Mouse (Mus musculus): ENCODE measurements around the gene Dnal1. TPM values are rescaled to one million over a fixed set of nuclear protein-coding genes. Genes with fewer than 3 reads are reported as not detected.

Gene Dnal1
- total RNA-seq, 2 experiments from 2014 or later, result 86.7 to 102 TPM

DNA sequence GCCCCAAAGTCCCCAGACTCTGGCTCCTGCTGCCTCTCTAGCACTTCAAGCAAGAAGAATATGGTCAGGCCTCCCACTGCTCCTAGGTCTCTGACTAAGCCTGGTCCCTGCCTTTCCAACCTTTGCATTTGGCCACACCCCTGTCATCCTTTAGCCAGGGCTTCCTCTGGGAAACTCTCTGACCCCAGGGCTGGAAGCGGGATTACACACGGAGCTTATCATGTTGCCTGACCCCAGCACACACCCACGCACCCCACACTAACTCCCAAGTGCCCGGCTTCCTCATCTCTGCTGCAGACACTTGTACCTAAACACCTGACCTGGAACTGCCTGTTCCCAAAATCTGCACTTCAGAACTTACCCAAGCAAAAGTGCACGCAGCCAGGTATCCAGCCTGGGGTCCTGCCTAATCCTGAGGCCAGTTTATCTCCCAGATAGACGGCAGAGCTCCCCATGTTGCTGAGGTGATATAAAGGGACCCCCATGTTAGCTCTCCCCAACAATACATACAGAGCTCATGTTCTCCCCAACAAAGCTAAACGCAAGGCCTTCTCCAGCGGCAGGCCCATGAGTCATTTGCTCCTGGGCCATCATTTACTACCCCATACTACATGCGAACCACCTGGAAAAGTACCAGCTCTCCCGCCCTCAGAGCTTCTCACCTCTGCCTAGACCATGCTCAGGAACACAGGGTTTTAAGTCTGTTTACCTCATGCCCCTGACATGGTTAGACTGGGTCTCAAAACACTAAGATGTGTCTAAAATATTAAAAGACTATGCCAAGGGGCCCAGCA lies 64.7 kb downstream of the Dnal1 start:
- no peak for DNase-seq (ENCODE audit: low spot score in 2 of 2)
- intact Hi-C loops (cut with DNase I), result loop anchor here (5.0 kb wide), 1 partner anchor 38 kb away; the partner anchor contains the start of gene Elmsan1

DNA sequence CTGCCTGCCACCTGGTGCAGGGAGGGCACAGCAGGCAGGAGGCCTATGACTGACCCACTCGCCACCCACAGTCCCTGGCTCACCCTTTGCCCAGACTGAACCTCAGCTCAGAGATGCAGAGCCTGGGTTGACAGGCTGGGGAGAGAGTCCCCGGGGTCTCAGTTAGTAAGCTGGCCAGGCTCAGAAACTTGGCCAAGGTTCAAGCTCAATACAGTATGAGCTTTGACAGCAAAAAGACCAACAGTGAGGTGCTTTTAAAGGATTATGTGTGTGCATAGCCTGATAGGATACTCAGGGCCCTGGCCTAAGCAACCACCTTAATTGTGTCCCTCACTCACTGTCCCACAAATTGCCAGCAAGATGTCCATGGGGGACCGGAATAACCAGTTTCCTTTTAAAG lies 65.9 kb downstream of the Dnal1 start:
- no peak for DNase-seq (ENCODE audit: low spot score in 2 of 2)
- intact Hi-C loops (cut with DNase I), result no loop called here

- no peak for DNase-seq (ENCODE audit: low spot score in 2 of 2)
- intact Hi-C loops (cut with DNase I), result no loop called here
Measured at GRCm38 (mm10) chr12:84180701-84181435, 66.7 kb downstream of the Dnal1 start.

DNA sequence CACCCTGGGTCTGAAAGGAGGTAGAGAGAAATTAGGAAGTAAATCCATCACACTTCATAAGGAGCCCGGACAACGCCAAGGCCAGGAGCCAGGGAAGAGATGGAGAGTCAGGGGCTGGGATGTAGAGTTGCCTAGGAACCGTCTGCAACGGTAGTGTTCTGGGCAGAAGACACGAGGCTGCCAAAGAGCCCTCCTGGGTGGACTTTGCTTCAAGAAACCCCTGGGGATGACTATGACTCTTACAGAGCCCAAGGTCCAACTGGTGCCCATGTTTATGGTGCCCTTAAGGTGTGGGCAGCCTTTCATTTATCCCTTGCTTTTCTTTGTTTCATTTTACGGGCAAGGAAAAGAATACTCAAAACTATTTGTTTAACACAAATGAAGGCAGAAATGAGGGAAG lies 67.8 kb downstream of the Dnal1 start:
- intact Hi-C loops (cut with DNase I), result no loop called here
- no peak for DNase-seq (ENCODE audit: low spot score in 2 of 2)

DNA sequence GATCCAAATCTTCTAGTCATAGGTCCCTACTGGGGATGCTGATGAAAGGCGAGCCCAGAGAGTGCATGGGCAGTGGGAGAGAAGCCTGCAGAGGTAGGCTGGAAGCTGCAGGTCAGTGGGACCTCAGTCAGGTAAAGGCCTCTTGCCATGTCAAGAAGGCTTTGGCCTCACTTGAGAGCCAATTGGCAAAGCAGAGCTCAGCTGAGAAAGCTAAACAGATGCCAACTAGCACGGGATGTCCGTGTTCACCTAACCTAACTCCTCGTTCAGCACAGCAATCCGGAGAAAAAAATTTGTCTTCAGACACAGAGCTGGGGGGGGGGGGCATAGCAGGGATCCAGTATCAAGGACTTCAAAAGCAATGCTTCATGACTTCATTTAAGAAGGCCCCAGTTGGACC lies 70.8 kb downstream of the Dnal1 start:
- no peak for DNase-seq (ENCODE audit: low spot score in 2 of 2)
- intact Hi-C loops (cut with DNase I), result no loop called here

DNA sequence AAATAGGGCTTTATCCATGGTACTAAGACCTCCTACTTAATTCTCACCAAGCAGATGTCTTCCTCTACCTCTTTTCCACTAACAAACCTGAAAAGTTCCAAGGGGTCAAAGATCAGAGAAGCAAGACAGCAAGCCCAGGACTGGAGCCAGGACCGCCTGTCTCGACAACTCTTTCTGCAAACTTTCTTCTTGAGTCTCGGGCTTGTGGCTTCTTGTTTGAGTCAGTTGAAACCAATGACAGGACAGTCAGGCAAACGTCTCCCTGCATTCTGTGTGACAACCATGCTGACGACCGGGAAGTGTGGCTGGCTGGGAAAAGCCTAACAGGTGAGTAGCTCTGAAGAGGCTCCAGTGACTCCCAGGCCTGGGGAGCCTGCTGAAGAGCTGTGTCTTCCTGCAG lies 71.4 kb downstream of the Dnal1 start:
- intact Hi-C loops (cut with DNase I), result no loop called here
- DNase-seq (ENCODE audit: low spot score in 2 of 2), result no peak

DNA sequence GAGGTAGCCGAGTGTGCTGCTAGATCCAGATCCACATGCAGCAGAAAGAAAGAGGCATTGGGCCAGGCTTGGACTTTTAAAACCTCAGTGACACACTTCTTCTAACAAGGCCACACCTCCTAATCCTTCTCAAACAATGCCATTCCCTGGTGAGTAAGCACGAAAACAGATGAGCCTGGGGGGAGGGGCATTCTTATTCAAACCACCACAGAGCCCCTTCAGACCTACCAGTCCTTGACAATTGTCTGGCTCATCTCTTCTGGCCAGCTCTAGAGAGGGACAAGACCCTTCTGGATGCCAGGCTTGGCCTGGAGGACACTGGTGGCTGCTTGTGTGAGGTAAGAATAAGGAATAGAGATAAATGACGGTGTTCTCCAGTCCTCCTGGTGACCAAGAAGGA lies 72.4 kb downstream of the Dnal1 start:
- intact Hi-C loops (cut with DNase I), result no loop called here
- DNase-seq (ENCODE audit: low spot score in 2 of 2), result no peak

GRCm38 (mm10) chr12:84186950-84187349 lies 72.8 kb downstream of the Dnal1 start:
- intact Hi-C loops (cut with DNase I), result no loop called here
- DNase-seq (ENCODE audit: low spot score in 2 of 2), result no peak

- intact Hi-C loops (cut with DNase I), result no loop called here
- no peak for DNase-seq (ENCODE audit: low spot score in 2 of 2)
Measured at GRCm38 (mm10) chr12:84187752-84188601, 73.8 kb downstream of the Dnal1 start.

DNA sequence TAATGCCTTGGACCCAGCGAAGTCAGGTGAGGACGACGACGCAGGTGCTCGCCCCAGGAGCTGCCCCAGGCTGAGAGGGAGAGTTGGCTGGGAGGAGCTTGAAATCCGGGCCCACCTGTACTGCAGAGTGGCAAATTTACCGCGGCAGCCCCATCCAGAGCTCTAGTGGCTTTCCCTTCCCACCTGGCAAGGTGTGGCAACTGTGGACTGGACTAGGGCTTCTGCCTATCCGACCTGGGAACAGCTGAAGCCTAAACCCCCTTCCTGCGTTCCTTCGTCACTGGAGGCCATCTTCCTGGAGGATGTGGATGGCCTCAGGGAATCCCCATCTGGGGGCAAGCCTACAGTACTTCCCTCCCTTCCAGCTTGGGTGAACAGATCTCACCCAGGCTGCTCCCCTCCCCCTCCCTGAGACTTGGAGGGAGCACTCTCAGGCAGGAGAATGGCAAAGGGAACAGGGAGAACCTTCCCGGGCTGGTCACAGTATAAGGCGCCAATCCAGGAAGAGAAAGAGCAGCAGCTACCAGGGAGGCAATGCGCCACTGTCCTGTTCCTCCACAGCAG lies 74.8 kb downstream of the Dnal1 start:
- intact Hi-C loops (cut with DNase I), result no loop called here

GRCm38 (mm10) chr12:84190151-84190820 lies 76.1 kb downstream of the Dnal1 start:
- DNase-seq (ENCODE audit: low spot score in 2 of 2), result no peak

More for the DNA sequence above, 74.8 kb downstream of the Dnal1 start:
- DNase-seq (ENCODE audit: low spot score in 2 of 2), result no peak

GRCm38 (mm10) chr12:84191190-84191589 lies 77.0 kb downstream of the Dnal1 start:
- no peak for DNase-seq (ENCODE audit: low spot score in 2 of 2)
- intact Hi-C loops (cut with DNase I), result no loop called here

More at GRCm38 (mm10) chr12:84190151-84190820, 76.1 kb downstream of the Dnal1 start:
- intact Hi-C loops (cut with DNase I), result no loop called here

DNA sequence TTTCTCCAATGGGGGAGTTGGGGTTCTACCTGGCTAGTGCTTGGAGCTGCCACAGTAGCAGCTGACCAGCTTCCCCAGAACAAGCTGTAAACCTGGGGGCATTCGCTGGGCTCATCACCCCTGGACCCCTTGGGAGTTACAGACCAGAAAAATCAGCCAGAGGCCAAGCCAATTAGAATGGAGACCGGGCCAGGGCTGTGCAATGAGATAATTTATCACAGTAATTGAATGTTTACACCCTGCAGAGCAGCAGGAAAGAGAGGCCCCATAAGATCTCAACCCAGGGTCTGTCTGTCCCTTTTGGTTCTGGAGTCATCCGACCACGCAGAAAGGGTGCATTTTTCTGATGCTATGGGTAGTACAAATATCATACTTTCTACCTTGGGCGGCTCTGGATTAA lies 77.6 kb downstream of the Dnal1 start:
- intact Hi-C loops (cut with DNase I), result no loop called here
- no peak for DNase-seq (ENCODE audit: low spot score in 2 of 2)

GRCm38 (mm10) chr12:84192280-84192679 lies 78.1 kb downstream of the Dnal1 start:
- intact Hi-C loops (cut with DNase I), result no loop called here
- no peak for DNase-seq (ENCODE audit: low spot score in 2 of 2)

DNA sequence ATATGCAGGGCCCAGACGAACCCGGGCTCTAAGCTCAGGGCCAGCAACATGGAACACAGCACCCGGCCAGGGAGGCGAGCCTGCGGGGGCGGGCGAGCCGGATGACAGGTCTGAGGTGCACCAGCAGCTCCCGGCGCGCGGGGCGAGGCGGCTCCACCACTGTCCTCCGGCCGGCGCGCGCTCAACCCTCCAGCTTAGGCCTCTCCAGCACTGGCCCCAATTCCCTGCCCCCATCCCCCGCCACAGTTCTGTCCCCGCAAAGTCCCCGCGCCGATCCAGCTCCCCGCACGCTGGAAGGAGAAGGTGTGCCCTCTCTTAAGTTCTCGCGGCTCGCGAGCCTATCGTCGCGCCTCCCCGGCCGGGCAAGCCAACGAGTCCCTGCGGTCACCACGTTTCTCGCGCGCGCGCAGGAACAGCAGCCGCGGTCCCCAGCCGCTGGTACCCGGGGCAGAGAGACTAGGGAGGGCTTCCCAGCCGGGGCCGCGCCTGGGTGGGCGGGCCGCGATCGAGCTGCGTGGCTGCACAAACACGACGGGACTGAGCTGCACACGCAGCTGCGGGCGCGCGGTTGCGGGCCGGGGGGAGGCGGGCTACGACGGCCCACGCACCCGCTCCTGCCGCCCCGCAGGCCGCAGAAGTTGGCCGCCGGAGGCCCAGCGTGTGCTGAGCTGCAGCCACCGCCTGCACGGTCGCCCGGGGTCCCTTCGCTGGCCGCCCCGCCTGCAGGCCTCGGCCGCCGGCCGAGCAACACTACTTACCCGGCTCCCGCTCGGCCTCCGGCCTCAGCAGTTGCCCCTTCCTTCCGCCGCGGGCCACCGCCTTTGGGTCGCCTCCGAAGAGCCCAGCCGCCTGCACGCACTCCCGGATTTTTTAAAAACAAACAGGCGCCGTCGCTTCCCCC lies 78.8 kb downstream of the Dnal1 start:
- peak; percentile 69 to 76 for DNase-seq (ENCODE audit: low spot score in 2 of 2)
- intact Hi-C loops (cut with DNase I), result loop anchor here (1.0 kb wide), 1 partner anchor 25 kb away; the partner anchor contains the start of gene Elmsan1

DNA sequence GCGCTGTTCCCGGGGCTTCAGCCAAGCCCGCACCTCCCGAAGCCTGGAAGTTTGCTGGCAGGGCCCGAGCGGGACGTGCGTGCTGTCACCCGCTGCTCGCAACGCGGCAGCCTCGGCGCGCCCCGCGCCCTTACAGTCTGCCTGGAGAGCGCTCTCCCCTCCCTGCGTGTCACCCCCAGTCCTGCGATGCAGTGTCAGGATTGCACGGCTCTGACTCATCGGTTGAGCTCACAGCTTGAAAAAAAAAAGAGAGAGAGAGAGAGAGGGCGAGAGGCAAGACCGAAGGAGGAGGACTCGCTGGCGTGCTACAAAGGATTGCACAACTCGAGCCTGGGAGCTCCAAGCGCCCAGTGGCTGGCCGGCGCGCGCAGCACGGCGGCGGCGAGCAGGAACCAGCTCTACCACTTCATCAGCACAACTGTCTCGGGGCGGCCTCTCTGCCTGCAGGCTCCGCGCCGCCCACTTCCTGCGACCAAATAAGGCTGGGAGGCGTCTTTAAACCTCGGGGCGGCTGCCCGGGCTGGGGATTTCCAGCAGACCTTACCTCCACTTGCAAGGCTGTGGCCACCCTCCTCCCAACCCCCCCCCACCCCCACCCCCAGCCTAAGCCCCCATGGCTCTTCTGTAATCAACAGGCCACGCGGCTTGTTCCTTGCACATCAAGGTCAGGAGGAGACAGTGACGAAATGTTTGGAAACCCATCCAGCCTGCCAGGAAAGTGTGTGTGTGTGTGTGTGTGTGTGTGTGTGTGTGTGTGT lies 79.7 kb downstream of the Dnal1 start:
- intact Hi-C loops (cut with DNase I), result loop anchor here (1.0 kb wide), 1 partner anchor 24 kb away; the partner anchor contains the start of gene Elmsan1
- DNase-seq (ENCODE audit: low spot score in 2 of 2), result peak; percentile 90 to 92

DNA sequence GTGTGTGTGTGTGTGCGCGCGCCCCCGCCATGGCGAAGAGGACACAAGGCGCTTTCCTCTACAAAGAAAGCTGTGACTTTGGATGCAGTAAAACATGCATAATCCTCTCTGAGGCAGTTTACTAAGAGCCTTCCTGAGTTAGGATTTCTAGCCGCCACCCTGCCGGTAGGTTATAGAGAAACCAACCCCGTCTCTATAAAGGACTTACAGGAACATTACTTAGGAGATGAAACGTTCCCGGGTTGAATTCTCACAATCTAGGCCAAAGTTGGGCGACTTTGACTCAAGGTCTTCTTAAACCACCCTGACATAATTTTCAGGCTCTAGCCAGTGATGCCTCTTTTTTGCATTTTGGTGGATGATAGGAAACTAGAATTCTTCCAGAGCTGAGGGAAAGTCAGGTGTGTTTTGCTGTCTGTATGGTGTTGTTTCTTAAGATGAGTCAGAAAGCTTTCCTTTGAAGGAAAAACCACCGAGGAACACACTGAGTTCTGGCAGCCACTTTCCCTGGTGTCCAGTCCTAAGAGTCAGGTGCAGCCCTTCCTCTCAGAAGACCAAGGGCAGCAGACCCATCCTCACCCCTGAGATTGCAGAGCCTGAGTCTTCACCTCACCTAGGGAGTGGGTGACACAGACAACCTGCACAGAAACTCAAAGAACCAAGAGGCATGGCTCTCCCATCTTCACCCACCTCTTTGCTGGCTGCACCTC lies 80.4 kb downstream of the Dnal1 start:
- no peak for DNase-seq (ENCODE audit: low spot score in 2 of 2)
- intact Hi-C loops (cut with DNase I), result no loop called here
